Mouse (Mus musculus) kidney, postnatal 10 days (tissue): ENCODE data around the gene Slc35b4.

Experiments used
- DNase-seq: peaks from one replicate; pipeline ENCODE4 v3.0.0; 2021; ENCODE audit warnings: mixed read lengths

Gene Slc35b4

DNA sequence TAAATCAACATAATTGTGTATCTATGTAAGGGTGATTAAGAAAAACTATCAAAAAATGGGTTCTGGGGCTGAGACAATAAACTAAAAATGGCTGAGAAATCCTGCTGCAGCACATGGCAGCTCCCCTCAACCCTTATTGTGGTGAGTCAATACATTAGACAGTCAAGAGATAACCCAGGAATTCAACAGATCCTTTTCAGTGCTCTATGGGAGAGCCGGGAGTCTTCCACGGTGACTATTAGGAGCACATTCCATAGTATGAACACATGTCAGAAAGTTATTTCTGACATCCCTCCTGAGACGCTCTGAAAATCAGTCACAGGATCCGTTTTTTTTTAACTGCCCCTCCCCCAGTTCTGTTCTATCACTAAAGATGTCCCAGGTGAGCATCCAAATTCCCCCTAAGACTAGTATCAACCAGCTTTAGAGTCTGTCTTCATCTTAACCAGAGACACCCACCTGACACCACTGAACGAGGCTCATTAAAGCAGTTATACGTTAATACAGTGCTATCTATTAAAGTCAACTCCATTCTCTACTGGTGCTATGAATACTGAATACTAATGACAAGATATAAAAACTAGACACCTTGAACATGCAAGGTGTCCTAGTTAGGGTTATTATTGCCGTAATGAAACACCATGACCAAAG lies 5.9 kb downstream of the Slc35b4 start:
- no peak for DNase-seq

DNA sequence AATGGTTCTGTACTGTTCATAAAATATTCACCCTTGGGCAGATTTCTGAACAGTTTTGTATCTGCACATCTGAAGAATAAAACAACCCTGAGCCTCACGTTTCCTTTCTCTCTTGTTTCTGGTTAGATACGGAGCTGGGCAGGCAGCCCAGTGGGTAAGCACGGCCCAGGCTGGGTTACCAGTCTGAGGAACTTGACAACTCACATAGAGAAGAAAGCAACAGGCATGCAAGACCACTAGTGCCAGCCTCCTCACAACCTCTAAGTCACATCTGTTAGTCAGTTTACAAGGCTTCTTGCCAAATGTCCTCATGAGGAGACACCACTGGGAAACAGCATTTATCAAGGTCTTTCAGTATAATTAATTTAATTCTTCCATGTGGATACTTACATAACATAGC lies 8.1 kb downstream of the Slc35b4 start:
- no peak for DNase-seq

DNA sequence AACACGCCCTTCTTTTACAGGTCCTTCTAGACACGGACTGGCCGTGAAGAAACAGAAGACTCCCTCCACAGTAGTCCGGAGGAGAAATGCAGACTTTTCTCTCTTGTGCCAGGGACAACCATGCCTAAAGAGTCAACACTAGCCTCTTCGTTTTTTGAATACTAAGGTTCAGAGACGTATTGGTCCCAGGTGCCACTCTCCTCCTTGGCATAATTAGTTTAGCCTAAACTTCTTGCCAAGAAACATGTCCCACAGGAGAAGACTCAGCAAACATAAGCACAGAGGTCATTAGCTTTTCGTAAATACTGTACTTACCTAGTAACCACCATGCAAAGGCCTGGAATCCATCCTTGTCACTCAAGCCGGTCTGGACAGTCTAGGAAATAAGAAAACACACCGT lies 13.9 kb downstream of the Slc35b4 start:
- no peak for DNase-seq

DNA sequence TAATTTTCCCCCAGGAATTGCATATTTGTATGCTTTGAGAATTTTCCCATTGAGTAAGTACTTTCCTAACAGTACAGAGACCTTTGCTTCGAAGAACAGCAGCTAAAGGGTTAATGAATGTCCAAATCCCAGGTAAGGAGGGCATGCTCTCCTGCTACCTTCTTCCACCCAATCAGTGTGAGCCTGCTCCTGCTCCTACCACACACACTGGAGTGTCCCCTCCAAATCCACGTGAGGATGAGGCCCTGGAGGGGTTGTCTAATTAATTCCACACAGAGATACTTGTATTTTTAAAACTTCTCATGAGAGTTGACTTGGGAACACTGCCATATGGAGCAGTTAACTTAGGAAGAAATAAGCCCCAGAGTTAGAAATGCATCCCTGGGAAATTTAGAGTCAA lies 14.3 kb downstream of the Slc35b4 start:
- no peak for DNase-seq

DNA sequence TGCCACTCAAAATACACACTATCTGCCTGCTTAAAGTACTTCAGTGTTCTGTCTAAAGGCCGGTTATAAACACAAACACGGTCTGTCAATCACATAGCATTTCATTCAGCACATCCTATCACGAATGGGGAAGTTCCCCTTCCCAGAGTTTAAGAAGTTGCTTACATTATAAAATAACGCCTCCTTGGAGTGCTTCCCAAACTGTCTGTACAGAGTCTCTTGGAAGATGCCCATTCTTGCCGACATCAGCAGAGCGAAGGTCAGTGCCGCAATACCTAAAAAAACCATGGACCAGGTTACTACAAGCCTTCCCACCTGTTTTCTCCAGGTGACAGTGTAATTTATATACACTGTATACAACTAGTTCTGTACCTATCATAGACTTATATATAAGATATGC lies 15.4 kb downstream of the Slc35b4 start:
- DNase-seq: no peak

DNA sequence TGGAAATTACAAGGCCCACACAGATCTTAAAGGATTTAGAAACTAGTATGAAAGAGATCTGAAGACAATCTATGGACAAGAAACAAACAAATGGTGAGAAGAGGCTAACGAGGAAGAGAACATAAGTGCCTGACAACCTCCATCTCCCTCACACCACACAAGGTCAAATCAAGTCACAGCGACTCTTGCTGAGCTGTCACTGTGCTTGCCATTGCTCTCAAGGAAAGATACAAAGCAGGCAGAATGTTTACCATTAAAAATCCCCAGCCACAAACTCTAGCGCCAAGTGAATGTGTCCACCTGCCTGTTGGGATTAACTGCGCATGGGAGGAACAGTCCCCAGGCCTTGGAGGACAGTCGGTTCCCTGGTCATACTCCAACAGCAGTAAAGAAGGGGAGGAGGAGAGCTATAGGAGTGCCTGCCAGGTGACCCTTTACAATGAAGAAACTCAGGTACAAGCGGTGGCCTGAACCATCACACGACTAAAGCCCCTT lies 16.0 kb downstream of the Slc35b4 start:
- no peak for DNase-seq

DNA sequence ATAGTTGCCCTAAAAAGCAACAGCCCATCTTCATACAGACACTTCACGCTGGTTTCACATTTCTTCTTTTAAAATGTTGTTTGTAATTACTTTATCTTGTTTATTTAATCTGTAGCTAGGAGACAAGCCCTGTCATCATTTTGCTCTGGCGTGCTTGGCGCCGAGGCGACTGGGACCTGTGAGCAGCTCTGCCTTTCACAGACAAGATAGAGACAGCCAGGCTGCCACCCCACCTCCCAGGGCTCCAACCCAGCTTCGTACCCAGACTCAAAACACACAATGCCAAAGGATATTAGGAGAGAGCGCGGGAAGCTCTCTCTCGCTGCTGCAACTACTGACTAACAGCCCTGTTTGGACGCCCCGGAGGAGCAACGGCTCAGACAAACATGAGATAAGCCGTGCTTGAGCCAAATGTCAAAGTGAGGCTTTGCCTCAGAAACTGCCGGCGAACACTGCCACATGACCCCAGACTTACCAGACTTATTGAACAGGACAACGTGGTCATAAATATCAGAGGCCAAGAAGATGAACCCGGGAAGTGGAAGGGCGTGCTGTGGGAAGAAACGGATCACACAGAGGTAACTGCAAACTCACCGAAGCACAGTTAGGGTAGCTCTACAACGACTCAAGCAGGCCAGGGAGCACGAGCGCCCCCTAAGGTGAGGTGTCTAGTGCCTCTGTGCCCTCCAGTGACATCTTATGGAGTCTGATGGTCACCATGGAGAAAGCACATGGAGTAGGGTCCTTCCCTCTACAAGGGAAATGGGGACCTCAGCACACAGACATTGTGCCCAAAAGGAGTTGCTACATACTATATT lies 16.7 kb downstream of the Slc35b4 start:
- DNase-seq: no peak

DNA sequence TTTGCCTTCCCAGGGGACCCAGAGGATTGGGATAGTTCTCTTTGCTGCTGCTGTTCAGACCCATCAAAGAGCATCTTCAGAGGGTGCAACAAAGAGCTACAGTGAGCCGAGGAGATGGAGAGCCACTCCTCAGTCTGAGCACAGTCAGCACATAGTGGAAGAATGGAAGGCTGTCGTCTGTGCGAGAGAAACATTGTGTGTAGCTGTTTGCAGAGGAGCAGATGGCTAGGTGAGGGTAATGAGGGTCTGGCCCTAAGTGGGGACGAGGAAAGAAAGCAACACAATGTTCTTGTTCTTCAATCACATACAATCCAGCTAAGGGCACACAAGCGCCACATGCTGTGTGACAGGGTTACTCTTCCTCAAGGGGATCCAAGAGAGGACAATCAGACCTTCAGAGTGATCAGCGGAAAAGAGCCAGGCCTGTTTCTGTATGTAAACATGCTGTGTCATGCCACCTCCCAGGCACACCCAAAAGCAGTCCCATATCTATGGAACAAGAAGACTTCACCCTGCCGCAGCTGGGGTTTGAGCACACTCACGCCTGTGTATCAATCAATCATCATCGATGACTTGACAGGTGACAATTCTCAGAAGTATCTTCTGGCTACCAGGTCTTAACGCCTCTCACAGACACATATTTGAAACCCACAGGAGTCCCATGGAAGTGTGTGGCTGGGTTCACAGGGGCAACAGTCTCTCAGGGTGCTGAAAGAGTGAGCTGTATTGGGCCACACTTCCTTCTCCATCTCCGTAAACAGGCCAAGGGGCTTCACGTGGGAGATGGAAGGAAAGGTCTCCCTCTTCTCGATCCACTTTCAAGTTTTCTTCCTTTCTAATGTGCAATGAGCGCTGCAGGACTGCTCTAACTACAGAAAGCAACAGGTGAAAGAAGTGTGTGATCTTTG lies 19.8 kb downstream of the Slc35b4 start:
- no peak for DNase-seq

DNA sequence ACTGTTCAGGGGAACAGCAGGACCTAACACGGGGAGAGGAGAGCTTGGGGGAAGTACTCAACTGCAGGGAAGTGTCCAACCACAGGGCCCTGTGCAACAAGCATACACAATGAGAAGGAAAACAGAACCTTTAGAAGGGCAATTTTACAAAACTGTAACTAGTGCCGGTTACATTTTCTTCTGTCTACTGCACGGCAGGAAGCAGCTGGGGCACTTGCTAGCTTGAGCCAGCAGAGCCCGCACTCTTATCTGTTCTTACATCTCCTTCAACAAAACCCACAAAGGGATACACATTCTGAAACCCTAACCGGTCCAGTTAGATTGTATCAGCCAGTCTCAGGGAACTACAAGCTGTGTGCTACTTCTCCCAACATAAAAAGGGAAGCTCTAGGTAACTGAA lies 20.9 kb downstream of the Slc35b4 start:
- DNase-seq: peak; percentile 56

DNA sequence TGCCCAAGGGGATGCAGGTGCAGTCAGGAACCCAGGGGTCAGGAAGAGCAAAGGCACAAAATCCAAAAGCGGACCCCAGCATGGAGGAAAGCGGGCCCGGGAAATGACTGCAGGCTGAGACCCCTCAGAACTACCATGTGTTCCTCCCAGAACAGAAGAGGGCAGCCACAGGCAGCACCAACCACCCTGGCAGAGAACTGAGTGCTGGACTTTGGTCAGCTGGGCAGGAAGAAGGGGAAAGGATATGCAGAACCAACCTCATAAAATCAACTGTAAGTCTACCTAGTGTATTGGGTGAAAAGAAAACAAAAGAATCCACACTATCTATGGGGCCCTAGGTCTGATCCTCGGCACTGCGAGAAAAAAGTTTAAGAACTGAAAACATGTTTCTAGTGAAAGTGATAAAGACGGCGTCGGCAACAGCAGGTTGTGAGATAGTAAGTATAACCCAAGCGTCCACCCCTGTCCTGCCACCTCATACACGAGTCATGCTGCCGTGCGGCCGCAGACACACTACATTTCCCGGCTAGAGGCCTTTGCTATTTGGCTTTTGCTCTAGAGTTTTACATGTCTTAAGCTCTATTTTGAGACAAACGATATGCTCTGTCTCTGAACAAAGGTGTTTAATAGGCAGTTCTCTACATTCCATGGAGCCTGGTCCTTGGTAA lies 21.6 kb downstream of the Slc35b4 start:
- peak; percentile 45 for DNase-seq

DNA sequence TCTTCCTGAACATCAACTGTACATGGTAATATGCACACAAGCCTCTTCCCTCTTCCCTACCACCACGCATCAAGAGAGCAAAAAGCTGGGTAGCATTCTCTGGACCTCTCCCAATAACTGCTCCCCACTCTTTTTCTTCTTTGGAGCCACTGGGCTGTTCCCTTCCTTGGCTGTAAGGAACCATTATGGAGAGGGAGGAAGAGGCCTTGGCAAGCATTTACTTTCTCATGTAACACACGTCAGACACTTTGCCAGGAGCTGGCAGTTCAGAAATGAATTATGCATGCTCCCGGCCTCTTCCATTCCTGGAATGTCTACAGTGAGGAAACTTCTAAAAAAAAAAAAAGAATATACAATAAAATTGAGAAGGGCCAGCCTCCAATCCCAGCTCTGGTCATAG lies 22.7 kb downstream of the Slc35b4 start:
- peak; percentile 77 for DNase-seq

DNA sequence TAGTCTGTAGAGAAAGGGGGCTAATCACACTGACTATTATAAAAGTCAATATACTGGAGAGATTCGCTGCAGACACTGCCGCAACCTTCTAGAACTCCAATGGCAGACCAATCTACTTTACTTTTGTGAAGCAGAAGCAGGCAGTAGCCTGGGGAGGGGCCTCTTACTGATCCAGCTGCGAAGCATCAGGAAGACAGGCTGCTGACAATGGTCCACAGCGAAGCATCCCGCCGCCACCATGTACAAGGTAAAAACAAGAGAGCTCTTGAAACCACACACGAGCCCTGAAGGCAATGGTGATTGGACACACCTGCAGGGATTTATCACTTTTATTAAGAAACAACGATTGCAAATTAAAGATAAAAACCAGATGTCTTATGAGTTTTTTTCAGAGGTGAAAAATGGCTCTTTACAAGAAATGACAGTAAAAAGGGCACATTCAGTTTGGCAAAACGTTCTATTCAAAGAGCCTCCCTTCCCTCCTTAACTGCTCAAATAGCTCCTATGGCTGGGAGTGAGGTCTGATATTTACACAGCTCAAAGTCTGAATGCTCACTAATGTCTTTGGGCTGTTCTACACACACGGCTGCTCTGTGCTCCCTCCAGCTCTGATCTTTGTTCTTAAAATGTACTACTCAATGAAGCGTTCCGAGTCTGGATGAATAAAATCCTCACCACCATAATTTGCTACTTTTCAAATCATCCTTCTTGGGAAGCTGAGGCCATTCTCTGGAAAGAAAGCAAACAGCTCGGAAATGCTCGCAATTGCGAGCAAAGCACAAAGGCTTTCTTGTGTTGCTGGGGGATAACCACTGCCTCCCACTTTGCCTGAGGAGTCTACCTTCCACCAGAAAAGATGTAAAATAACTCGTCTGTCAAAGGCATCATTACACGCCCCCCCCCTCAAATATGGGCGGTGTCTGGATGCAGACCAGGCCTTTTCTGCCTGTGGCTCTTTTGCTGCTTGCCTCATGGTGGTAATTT lies 23.6 kb downstream of the Slc35b4 start:
- peak; percentile 56 for DNase-seq

DNA sequence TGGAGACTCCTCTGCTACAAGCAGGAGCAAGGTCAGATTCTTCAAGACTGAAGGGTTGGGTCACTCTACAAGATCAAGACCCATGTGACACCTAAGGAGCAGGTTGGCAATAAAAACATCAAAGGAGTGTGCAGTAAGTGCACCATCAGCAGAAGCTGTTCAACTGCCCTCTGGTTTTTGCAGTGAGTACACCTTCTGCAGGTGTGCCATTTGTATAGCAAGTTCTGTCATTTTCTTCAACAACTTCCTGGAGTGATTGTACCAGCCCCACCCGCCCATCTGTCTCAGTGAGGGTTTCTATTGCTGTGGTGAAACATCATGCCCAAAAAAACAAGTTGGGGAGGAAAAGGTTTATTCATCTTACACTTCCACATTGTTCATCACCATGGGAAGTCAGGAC lies 27.1 kb downstream of the Slc35b4 start:
- DNase-seq: no peak

DNA sequence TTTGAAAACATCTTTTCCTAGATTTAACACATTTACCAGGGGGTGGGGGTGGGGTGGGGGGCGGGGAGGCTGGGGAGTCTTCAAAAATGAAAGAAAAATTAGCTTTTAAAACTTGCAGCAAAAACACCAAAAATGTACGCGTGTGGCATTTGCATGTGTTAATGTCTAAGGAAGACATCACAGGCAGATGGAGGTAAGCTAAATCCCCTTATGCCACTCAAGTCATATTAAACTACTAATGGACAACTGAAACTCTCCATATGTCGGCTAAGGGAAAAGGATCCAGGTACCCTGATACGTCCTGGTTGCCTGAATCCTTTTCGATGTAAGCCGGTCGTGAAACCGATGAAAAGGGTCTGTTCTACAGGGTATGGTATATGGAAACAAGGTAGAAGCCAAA lies 27.8 kb downstream of the Slc35b4 start:
- no peak for DNase-seq

DNA sequence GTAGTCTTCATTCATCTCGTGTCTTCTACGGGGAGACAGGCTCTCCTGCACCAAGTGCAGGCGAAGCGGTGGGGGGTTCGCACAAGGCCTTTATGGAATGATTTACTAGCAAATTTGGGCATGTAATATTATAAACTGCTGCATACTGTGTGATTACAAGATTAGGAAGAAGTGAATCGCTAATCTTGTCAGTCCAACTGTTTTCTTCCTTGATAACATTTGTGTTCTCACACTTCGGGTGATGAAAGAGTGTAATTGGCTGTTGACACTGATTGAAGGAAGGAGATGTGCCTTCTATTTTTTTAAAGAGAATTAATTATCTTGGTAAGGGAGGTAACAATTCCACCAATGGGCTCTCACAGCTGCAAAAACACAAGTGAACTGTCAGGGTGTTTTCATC lies 28.3 kb downstream of the Slc35b4 start:
- DNase-seq: no peak

DNA sequence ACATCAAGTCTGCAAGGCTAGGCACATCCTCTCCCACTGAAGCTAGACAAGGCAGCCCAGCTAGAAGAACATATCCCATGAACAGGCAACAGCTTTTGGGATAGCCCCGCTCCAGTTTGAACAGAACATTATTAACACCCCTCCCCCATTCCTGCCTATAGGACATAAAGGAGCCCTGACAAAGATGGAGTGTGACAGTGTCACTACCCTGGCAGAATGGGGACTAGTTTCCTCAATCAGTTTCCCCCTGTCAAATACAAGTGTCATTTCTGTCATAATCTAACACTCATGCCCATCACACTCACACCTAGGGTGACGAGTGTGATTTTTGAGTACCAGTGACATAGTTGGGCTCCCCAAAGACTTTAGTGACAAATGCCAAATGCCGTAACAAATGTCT lies 28.9 kb downstream of the Slc35b4 start:
- DNase-seq: no peak

DNA sequence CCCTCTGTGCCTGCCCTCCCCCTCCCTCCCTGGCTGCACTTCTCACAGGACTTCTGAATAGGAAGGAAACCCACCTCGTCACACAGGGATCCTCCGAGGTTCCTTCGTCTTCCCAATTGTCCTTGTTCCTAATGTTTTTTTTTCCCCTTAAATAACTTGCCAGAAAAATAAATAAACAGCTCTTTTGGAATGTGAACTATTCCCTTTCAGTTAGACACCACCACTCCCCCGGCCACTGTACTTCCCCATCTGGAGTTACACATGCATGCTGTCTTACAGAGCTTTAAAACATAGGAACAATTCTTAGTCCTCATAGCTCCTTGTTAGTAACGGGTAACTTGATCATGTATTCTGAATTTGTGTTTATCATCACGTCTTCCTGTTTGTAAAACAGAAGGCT lies 30.9 kb downstream of the Slc35b4 start:
- peak; percentile 50 for DNase-seq

DNA sequence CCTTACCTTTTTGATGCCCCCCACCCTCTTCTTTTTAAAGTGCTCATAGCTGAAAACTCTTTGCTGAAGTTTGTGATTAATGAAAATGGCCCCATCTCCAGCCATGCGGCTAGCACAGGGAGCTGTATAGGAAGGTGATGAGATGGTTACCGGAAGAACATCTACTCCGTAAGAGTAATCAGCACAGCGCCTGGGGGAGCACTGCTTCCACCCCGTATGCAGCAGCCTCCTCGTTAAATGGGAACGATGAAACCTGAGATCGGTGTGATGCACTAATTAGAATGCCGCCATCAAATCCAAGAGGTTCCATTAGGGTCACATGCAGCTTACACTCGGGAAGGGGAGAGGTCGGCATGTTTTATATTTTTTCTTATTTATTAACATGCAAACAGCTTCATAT lies 34.0 kb downstream of the Slc35b4 start:
- no peak for DNase-seq

DNA sequence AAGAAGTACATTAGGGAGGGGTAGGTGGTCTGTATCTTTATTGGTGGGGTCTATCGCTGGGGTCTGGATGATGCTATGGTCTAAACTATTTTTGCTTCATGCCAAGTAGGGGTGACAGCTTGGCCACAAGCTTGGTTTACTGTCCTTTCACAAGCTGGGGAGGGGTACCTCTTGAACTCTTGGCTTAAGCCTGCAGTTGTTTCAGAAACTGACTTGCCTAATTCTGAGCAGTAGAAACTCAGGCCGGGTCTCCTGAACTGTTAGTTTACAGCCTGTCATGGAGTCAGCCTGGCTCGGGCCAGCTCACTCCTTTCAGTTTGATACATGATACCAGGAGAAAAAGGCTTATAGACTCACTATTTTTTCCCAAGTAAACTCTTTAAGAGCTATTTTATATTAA lies 38.5 kb downstream of the Slc35b4 start:
- DNase-seq: no peak

DNA sequence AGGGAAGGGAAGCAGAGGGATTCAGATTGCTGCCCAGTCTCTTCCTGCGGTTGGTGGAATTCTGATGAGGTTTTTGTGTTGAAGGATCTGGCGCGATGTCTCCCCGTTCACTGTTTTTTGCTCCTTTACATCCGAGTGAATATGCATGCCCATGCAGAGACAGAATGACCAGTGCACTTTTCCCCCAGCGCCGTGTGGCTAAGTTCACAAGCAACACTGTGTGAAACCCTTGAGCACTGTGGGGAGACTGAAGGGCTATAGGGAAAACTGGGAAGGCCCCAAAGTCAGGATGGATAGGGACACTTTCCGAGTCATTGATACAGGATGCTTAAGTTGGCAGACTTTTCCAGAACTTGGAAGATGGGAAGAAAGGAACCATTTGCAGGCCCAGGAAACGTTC lies 44.5 kb downstream of the Slc35b4 start:
- DNase-seq: no peak

DNA sequence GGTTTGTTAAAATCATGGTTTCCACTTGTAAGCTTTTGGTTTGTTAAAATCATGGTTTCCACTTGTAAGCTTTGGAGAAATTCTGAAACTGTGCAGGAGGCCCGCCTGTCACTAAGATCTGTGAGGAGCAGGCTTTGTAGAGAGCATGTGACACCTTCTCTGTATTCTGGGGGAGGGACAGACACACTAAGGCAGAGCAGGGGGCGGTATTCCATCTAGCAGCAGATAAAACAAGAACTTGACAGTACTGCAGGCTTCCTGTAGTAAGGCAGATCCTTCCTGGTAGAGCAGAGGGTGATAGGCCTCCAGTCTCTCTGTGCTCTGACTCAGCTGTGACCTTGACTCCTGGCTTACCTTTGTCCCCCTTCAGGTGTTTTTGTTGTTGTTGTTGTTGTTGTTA lies 47.6 kb downstream of the Slc35b4 start:
- no peak for DNase-seq

DNA sequence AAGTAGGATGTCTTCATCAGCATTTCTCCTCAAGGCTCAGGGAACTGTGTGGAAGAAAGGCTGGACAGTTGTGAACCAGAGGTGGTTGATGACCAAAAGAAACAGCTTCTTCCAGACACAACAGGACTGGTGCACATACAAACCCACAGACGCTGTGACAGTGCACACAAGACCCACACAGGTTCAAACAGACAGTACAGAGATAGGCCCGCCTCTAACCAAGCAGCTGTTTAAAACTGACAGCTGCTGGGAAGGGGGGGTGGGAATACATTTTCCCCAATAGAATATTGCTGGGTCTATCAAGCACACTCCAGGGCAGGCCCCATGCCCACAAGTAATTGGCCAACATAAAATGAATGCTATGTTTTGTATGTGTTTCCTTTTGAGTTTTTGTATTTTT lies 52.5 kb downstream of the Slc35b4 start:
- DNase-seq: no peak
